Mouse (Mus musculus): ENCODE measurements around the gene Ticam1.

GRCm38 (mm10) chr17:56324419-56324818 is 47.8 kb upstream of the Ticam1 start:
- TF ChIP-seq POLR2A (IDR thresholded peaks at IDR 0.05; ENCODE audit: low read depth, low read length) (no peak), CTCF (conservative IDR thresholded peaks at IDR 0.05; ENCODE audit: insufficient read depth, insufficient read length, low read depth, low read length) (no peak)
